Mouse (Mus musculus) C2C12 (cell line): ENCODE data around the gene Gm20458.

ENCODE experiments used
- CTCF ChIP-seq: IDR thresholded peaks from one replicate; pipeline ENCODE4 v1.5.1; 2011; ENCODE audit not compliant: control insufficient read depth, insufficient read depth, insufficient read length
- MYOD1 ChIP-seq: IDR thresholded peaks from one replicate; pipeline ENCODE4 v1.6.1; 2011; ENCODE audit warnings: low read depth; ENCODE audit not compliant: control insufficient read depth, insufficient read length
- MYOG ChIP-seq: IDR thresholded peaks from one replicate; pipeline ENCODE4 v1.6.1; 2011; ENCODE audit not compliant: control insufficient read depth, insufficient read length; ENCODE audit errors: extremely low read depth

DNA sequence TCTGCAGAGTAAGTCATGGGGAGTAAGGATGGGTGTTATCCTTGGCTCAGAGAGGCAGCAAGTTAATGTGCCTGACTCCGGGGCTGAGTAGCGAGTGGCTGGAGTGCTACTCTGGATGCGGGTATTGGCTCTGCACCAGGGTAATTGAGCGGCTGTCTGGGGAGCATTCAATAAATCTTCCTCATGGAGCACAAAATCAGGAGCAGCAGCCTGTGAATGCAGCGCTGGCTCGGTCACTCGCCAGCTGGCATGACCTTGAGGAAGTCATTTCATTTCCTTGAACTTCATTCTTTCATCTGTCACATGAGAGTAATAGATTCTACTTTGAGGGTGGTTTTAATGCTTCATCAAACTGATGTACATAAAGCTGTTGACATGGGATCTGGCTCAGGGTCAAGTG, 39.7 kb downstream of the Gm20458 start:
- TF ChIP-seq CTCF, result no peak
- no peak for TF ChIP-seq MYOD1
- TF ChIP-seq MYOG, result no peak
